Mouse (Mus musculus): Measurements from ENCODE around the gene Kcnj1. TPM values are rescaled to one million over a fixed set of nuclear protein-coding genes. Genes with fewer than 3 reads are reported as not detected.

The Kcnj1 gene
- polyA plus RNA-seq, 1 experiment = not detected

DNA sequence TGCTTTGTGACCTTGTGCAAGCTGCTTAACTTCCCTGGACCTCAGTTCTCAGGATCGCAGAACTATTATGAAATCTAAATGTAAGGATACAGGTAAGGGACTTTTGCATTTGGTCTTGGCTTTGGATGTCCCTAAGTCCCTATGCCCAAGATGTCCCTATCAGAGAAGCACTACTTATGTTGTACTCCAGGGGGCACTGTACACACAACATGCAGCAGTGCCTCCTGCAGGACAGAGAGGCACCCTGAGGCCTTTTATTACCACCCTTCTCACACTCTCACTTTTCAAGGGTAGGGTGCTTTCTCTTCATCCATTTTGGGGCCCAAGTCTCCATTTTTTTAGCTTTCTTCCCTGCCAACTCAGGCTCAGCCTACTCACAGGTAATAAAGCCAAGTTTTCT, 15.8 kb downstream of the Kcnj1 start:
- H3ac ChIP-seq (ENCODE audit: control insufficient read depth, insufficient read length) = no peak overlapping the region
- H3K27me3 ChIP-seq (ENCODE audit: control insufficient read depth, insufficient read depth, insufficient read length) = peaks cover 25% of the 10 kb centered on the region
- no peaks in the 10 kb centered on the region for H3K36me3 ChIP-seq (ENCODE audit: control insufficient read depth, insufficient read depth)
- H3K4me2 ChIP-seq (ENCODE audit: low read depth) = no peak overlapping the region
- H3K79me2 ChIP-seq (ENCODE audit: control insufficient read depth, insufficient read depth) = no peaks in the 10 kb centered on the region
- H3K4me3 ChIP-seq = no peak overlapping the region
- no peak for TF ChIP-seq REST (IDR thresholded peaks at IDR 0.05; ENCODE audit: insufficient read depth, insufficient read length)
- no peak for TF ChIP-seq MYOD1 (IDR thresholded peaks at IDR 0.05; ENCODE audit: control insufficient read depth in 1 of 3, insufficient read length in 2 of 3, low read depth in 2 of 3)
- TF ChIP-seq MYOG (IDR thresholded peaks at IDR 0.05; ENCODE audit: control insufficient read depth in 1 of 3, insufficient read depth in 1 of 3, insufficient read length in 2 of 3, low read depth in 2 of 3) = no peak
- TF ChIP-seq MAX (IDR thresholded peaks at IDR 0.05; ENCODE audit: low read depth) = no peak
- TF ChIP-seq TCF12 (IDR thresholded peaks at IDR 0.05; ENCODE audit: insufficient read depth, poor library complexity, severe bottlenecking) = no peak
- no peak for TF ChIP-seq CEBPB (IDR thresholded peaks at IDR 0.05; ENCODE audit: insufficient read depth, poor library complexity, severe bottlenecking)
- no peak for TF ChIP-seq POLR2AphosphoS2 (IDR thresholded peaks at IDR 0.05; ENCODE audit: insufficient read length, low read depth)
- no peak for TF ChIP-seq TCF3 (IDR thresholded peaks at IDR 0.05; ENCODE audit: insufficient read length, low read depth)
- TF ChIP-seq POLR2A (IDR thresholded peaks at IDR 0.05; ENCODE audit: insufficient read length, low read depth) = no peak
- no peak for TF ChIP-seq E2F4 (IDR thresholded peaks at IDR 0.05; ENCODE audit: insufficient read depth)
- TF ChIP-seq SRF (IDR thresholded peaks at IDR 0.05; ENCODE audit: control insufficient read depth, insufficient read length, low read depth) = no peak
- no peak for TF ChIP-seq USF1 (IDR thresholded peaks at IDR 0.05; ENCODE audit: low read depth)

DNA sequence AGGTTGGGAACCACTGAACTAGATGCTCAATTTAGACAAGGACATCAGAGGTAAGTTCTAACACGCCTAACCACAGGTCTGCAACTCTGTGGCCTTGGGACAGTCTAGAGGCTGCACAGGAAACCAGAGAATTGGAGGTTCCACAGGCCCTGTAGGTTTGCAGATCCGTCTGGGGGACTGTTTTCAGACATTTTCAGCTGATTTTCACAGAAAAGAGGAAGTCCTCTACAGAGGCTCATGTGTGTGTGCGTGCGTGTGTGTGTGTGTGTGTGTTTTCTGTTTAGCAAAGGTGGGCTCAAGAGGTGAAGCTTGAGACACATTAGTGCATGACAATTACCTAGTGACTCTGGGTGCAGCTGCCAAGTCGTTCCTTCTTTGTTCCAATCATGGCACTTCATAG, 18.8 kb downstream of the Kcnj1 start:
- no peak overlapping the region for H3K4me2 ChIP-seq (ENCODE audit: low read depth)
- no peak overlapping the region for H3ac ChIP-seq (ENCODE audit: control insufficient read depth, insufficient read length)
- no peaks in the 10 kb centered on the region for H3K79me2 ChIP-seq (ENCODE audit: control insufficient read depth, insufficient read depth)
- H3K36me3 ChIP-seq (ENCODE audit: control insufficient read depth, insufficient read depth) = no peaks in the 10 kb centered on the region
- peaks cover 32% of the 10 kb centered on the region for H3K27me3 ChIP-seq (ENCODE audit: control insufficient read depth, insufficient read depth, insufficient read length)
- TF ChIP-seq MYOG (IDR thresholded peaks at IDR 0.05; ENCODE audit: control insufficient read depth in 1 of 3, insufficient read depth in 1 of 3, insufficient read length in 2 of 3, low read depth in 2 of 3) (no peak), MAX (IDR thresholded peaks at IDR 0.05; ENCODE audit: low read depth) (no peak), MYOD1 (IDR thresholded peaks at IDR 0.05; ENCODE audit: control insufficient read depth in 1 of 3, insufficient read length in 2 of 3, low read depth in 2 of 3) (no peak), CEBPB (IDR thresholded peaks at IDR 0.05; ENCODE audit: insufficient read depth, poor library complexity, severe bottlenecking) (no peak), TCF3 (IDR thresholded peaks at IDR 0.05; ENCODE audit: insufficient read length, low read depth) (no peak), SRF (IDR thresholded peaks at IDR 0.05; ENCODE audit: control insufficient read depth, insufficient read length, low read depth) (no peak), REST (IDR thresholded peaks at IDR 0.05; ENCODE audit: insufficient read depth, insufficient read length) (no peak), POLR2A (IDR thresholded peaks at IDR 0.05; ENCODE audit: insufficient read length, low read depth) (no peak), TCF12 (IDR thresholded peaks at IDR 0.05; ENCODE audit: insufficient read depth, poor library complexity, severe bottlenecking) (no peak), POLR2AphosphoS2 (IDR thresholded peaks at IDR 0.05; ENCODE audit: insufficient read length, low read depth) (no peak), E2F4 (IDR thresholded peaks at IDR 0.05; ENCODE audit: insufficient read depth) (no peak), USF1 (IDR thresholded peaks at IDR 0.05; ENCODE audit: low read depth) (no peak)
- no peak overlapping the region for H3K4me3 ChIP-seq

DNA sequence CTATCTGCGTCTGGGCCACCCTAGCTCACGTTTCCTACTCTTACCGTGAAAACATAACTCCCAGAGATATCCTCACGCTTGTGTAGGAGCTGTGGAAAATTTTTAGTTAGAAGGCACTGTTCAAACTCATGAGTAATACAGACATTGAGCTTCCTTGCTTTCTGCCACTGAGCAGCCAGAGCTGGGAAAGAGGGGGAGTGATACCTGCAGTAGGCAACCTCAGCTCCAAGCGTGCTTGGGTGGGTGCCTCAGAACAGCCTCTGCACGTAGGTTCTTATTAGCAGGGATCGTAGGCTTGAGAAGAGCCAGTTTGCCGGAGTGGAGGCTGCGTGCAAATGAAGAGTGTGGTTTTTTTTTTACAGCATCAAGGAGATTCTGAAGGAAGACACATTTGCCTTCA, 19.4 kb downstream of the Kcnj1 start:
- no peak overlapping the region for H3K4me3 ChIP-seq
- no peaks in the 10 kb centered on the region for H3K36me3 ChIP-seq (ENCODE audit: control insufficient read depth, insufficient read depth)
- H3K79me2 ChIP-seq (ENCODE audit: control insufficient read depth, insufficient read depth) = no peaks in the 10 kb centered on the region
- no peak overlapping the region for H3K4me2 ChIP-seq (ENCODE audit: low read depth)
- TF ChIP-seq POLR2AphosphoS2 (IDR thresholded peaks at IDR 0.05; ENCODE audit: insufficient read length, low read depth) = no peak
- no peak for TF ChIP-seq TCF12 (IDR thresholded peaks at IDR 0.05; ENCODE audit: insufficient read depth, poor library complexity, severe bottlenecking)
- no peak for TF ChIP-seq MAX (IDR thresholded peaks at IDR 0.05; ENCODE audit: low read depth)
- TF ChIP-seq USF1 (IDR thresholded peaks at IDR 0.05; ENCODE audit: low read depth) = no peak
- no peak for TF ChIP-seq MYOD1 (IDR thresholded peaks at IDR 0.05; ENCODE audit: control insufficient read depth in 1 of 3, insufficient read length in 2 of 3, low read depth in 2 of 3)
- no peak for TF ChIP-seq MYOG (IDR thresholded peaks at IDR 0.05; ENCODE audit: control insufficient read depth in 1 of 3, insufficient read depth in 1 of 3, insufficient read length in 2 of 3, low read depth in 2 of 3)
- no peak for TF ChIP-seq CEBPB (IDR thresholded peaks at IDR 0.05; ENCODE audit: insufficient read depth, poor library complexity, severe bottlenecking)
- TF ChIP-seq E2F4 (IDR thresholded peaks at IDR 0.05; ENCODE audit: insufficient read depth) = no peak
- TF ChIP-seq TCF3 (IDR thresholded peaks at IDR 0.05; ENCODE audit: insufficient read length, low read depth) = no peak
- peaks cover 32% of the 10 kb centered on the region for H3K27me3 ChIP-seq (ENCODE audit: control insufficient read depth, insufficient read depth, insufficient read length)
- no peak overlapping the region for H3ac ChIP-seq (ENCODE audit: control insufficient read depth, insufficient read length)

DNA sequence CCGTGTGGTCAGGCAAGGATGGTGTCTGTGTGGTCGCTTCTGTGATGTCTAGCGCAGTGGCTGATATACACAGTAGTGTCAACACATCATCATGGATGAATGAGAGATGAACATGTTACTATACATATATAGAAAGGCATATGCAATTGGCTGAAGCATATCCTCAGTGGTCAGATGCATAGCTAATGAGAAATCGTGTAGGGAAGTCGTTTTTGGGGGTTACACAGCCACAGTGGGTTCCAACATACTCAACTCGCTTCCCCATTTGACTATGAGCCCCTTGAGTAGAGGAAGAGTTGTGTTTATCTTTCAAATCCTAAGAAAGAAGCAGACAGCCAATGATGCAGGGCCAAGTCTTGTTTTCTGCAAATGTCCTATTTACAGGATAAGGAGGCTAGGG, 20.4 kb downstream of the Kcnj1 start:
- Histone ChIP-seq H3K36me3 (ENCODE audit: control insufficient read depth, insufficient read depth) (no peaks in the 10 kb centered on the region), H3K4me3 (no peak overlapping the region), H3K27me3 (ENCODE audit: control insufficient read depth, insufficient read depth, insufficient read length) (peaks cover 32% of the 10 kb centered on the region), H3ac (ENCODE audit: control insufficient read depth, insufficient read length) (no peak overlapping the region), H3K4me2 (ENCODE audit: low read depth) (no peak overlapping the region), H3K79me2 (ENCODE audit: control insufficient read depth, insufficient read depth) (no peaks in the 10 kb centered on the region)
- no peak for TF ChIP-seq CEBPB (IDR thresholded peaks at IDR 0.05; ENCODE audit: insufficient read depth, poor library complexity, severe bottlenecking)
- TF ChIP-seq TCF3 (IDR thresholded peaks at IDR 0.05; ENCODE audit: insufficient read length, low read depth) = no peak
- no peak for TF ChIP-seq E2F4 (IDR thresholded peaks at IDR 0.05; ENCODE audit: insufficient read depth)

DNA sequence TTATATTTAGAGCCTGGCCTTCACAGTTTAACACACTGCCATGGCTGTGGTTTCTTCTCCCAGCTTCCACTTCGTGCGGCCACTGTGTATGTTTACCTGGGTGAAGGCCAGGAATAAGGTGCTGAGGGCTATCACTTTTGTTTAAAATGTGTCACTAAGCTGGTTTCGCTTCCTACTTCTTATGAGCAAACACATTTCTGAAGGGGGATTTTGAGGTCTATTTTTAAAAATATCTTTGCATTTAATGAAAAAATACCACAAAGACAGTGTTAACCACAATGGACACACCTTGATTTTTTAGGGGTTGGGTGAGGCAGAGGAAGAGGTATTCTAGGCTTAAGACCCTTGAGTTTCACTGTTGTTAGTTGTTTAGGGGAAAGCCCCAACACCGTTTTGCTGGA, 22.5 kb downstream of the Kcnj1 start:
- no peak overlapping the region for H3K4me3 ChIP-seq
- TF ChIP-seq USF1 (IDR thresholded peaks at IDR 0.05; ENCODE audit: low read depth) (no peak), TCF12 (IDR thresholded peaks at IDR 0.05; ENCODE audit: insufficient read depth, poor library complexity, severe bottlenecking) (no peak), MYOG (IDR thresholded peaks at IDR 0.05; ENCODE audit: control insufficient read depth in 1 of 3, insufficient read depth in 1 of 3, insufficient read length in 2 of 3, low read depth in 2 of 3) (no peak), SRF (IDR thresholded peaks at IDR 0.05; ENCODE audit: control insufficient read depth, insufficient read length, low read depth) (no peak), POLR2A (IDR thresholded peaks at IDR 0.05; ENCODE audit: insufficient read length, low read depth) (no peak), E2F4 (IDR thresholded peaks at IDR 0.05; ENCODE audit: insufficient read depth) (no peak), MYOD1 (IDR thresholded peaks at IDR 0.05; ENCODE audit: control insufficient read depth in 1 of 3, insufficient read length in 2 of 3, low read depth in 2 of 3) (no peak), REST (IDR thresholded peaks at IDR 0.05; ENCODE audit: insufficient read depth, insufficient read length) (no peak), POLR2AphosphoS2 (IDR thresholded peaks at IDR 0.05; ENCODE audit: insufficient read length, low read depth) (no peak), MAX (IDR thresholded peaks at IDR 0.05; ENCODE audit: low read depth) (no peak), CEBPB (IDR thresholded peaks at IDR 0.05; ENCODE audit: insufficient read depth, poor library complexity, severe bottlenecking) (no peak), TCF3 (IDR thresholded peaks at IDR 0.05; ENCODE audit: insufficient read length, low read depth) (no peak)
- no peaks in the 10 kb centered on the region for H3K79me2 ChIP-seq (ENCODE audit: control insufficient read depth, insufficient read depth)
- H3K27me3 ChIP-seq (ENCODE audit: control insufficient read depth, insufficient read depth, insufficient read length) = peaks cover 24% of the 10 kb centered on the region
- H3ac ChIP-seq (ENCODE audit: control insufficient read depth, insufficient read length) = no peak overlapping the region
- H3K4me2 ChIP-seq (ENCODE audit: low read depth) = no peak overlapping the region
- no peaks in the 10 kb centered on the region for H3K36me3 ChIP-seq (ENCODE audit: control insufficient read depth, insufficient read depth)

Data from myocyte (in vitro differentiated cells).